Mouse (Mus musculus): Measurements from ENCODE around the gene Cux2. TPM values are rescaled to one million over a fixed set of nuclear protein-coding genes. Genes with fewer than 3 reads are reported as not detected.

The Cux2 gene
- total RNA-seq, 2 experiments from 2014 or later, result 187 to 216 TPM

DNA sequence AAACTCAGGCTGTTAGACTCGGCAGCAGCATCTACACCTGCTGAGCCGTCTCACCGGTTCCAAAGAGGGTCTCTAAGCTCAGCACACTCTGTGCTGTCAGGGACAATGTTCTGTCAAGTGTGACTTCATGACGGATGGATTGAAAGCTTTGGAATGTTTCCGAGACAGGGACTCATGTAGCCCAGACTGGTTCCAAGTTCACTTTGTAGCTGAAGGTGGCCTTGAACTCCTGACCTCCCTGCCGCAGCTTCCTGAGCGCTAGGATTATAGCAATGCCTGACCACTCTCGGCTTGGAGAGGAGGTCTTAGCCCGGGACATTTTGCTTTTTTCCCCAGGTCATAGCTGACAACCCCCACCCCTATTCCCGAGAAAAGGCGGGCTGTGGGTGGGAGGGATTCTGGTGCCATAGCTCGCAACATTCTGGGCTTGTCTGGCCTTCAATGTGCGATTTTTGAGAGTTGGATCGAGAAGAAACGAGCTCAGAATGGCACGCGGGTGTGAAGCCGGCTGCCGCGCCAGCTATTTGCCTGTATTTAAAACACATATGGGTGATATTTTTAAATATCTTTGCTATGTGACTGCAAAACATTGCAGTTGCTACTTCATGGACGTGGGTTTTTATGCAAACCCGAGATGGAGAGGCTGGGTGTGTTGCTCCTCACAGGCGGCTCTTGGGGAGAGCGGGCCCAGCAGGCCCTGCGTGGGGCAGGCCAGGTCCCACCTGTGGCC, 13.5 kb upstream of the Cux2 start:
- intact Hi-C loops (cut with DNase I), result loop anchor here (5.0 kb wide), 1 partner anchor 116 kb away; no protein-coding TSS in a partner anchor

DNA sequence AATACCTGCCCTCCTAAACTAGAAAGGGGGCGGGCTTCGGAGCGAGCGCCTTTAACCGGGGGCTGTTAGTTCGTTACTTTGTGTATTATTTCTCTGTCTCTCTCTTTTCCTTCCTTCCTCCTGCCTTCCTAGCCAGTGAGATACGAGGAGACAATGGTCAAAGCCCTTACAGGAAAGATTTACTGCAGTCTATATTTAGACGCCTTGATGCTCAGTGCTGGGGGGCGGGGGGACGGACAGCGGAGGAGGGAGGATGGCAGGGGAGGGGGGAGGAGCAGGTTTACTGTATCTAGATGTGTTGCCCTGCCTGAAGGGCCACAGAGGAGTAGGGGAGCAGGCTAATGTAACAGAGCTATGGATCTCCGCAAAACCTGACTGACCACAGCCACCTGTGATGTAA, 12.6 kb upstream of the Cux2 start:
- no peak for DNase-seq (ENCODE audit: low spot score in 2 of 2)
- intact Hi-C loops (cut with DNase I), result loop anchor here (5.0 kb wide), 1 partner anchor 115 kb away; no protein-coding TSS in a partner anchor

More for the DNA sequence above, 13.5 kb upstream of the Cux2 start:
- DNase-seq (ENCODE audit: low spot score in 2 of 2), result peak; percentile 65 to 80

DNA sequence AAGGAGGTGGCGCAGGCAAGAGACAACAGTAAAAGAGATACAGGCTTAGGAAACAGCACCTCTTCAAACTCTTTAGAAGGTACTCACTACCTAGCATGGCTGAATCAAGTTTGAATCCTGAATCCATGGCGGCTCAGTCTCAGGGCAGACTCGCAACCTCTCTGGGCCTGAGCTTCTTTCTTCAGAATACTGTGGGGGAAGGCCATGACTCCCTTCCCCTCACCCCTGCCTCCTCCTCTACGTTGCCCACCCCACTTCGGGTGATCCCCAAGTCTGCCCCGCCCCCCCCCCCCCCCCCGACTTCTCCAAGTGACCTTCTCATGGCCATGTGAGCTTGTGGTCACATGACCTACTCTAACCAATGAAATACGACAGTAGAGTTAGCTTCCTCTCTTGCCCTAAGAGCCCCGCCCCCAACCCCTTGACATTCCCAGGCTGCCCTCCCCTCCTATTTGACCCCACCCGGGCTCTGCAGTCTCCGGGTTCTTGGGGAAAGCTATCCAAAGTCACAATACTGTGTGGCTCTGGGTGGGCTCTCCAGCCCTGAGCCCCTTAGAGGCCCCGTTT, 10.9 kb upstream of the Cux2 start:
- intact Hi-C loops (cut with DNase I), result loop anchor here (5.0 kb wide), 1 partner anchor 114 kb away; no protein-coding TSS in a partner anchor
- no peak for DNase-seq (ENCODE audit: low spot score in 2 of 2)

DNA sequence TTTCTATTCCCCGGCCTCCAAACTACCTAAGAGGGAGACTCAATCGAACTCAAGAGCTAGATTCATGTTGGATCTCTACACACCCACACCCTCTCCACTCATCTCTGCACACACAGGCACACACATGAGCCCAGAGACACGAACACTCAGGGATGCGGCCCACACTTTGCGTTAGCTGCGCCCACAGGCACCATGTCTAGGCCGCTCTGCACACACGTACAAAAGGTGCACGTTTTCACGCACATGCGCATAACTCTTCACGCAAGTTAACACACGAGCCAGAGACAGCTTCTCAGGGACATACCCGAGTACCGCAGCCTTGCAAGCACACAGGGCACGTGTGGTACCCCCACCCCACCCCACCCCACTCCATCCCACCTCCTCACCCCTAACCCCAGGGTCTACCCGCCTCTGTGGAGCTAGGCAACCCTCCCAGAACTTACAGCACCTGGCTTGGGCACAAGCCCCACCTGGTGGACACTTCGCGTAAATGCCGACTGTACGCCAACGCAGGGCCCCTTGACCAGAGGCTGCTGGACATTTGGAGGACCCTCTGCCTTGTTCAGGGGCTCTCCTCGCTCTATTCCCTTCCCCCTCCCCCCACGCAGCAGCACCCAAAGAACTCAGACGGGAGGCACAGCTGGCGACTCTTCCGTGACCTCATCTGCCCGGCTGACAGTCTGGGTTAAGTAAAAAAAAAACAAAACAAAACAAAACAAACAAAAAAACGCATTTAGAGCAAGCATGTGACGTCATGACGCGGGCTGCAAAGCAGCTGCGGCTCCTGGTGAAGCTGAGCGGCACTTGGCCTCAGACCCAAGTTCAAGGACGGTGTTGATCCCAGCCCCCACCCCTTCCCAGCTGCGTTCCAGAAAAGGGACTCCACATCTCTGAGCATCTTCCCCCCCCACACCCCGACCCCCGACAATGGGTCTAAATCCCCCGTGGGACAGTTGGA, 9.4 kb upstream of the Cux2 start:
- intact Hi-C loops (cut with DNase I), result loop anchor here (5.0 kb wide), 1 partner anchor 112 kb away; no protein-coding TSS in a partner anchor
- no peak for DNase-seq (ENCODE audit: low spot score in 2 of 2)

DNA sequence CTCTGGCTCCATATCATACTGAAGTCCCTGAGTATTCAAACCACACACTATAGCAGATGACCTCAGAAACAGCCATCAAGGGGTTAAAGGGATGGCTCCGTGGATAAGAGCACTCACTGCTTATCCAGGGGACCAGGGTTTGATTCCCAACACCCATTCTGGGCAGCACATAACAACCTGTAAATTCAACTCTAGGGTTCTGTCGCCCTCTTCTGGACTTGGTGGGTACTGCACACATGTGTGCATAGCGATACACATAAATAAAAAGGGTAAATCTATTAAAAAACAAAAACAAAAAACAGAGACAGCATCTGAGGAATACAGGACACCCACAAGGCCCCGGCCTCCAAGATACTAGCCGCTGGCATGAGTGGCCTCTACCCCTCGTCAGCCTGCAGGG, 7.7 kb upstream of the Cux2 start:
- DNase-seq (ENCODE audit: low spot score in 2 of 2), result no peak
- intact Hi-C loops (cut with DNase I), result no loop called here

DNA sequence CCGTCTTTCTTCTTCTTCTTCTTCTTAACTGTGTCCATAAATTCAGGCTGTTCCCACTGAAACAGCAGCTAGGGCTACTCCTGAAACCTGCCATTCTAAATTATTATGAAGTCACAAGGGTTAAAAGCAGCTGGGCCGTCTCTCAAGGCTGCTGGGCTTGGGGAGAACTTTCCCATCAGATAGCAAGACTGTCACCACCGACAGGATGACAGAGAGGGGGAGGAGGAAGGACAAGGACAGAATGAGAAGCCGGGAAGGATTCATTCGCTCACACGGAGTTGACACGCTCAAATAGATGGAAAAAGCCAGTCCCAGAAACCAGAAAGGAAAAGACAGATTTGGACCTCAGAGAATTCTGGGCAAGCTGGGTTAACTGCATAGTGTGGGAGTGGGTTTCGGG, 6.7 kb upstream of the Cux2 start:
- no peak for DNase-seq (ENCODE audit: low spot score in 2 of 2)
- intact Hi-C loops (cut with DNase I), result no loop called here

DNA sequence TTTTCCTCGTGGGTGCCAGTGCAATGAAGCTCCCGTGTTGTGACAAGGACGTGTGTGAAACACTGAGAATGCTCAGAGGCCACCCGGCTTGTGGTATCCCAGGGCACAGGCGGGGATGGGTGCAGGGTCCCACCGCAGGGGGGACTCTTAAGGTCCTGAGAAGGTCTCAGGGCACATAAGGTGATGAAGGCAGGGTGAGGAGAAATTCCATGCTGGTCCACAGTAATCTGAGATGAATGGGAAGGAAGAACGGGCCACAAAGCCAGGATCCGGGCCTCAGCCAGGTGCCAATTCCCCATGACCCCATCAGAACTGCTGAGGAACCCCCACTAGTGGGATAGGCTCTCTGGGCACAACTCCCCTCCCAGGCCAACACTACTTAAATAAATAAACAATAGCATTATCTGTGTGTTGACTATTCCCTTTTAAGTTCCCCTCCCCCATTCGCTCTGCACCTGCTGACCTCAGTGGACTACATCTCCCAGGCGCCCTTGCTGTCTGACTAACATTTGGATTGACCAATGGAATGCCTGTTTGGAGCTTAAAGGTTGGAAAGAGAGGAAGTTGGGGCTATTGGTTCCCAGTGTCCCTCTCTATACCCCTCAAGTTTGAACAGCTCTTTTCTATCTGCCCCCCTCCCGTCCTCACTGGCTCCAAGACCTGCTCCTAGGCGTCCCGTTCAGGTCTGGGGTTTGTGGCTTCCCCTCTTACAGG, 4.4 kb upstream of the Cux2 start:
- intact Hi-C loops (cut with DNase I), result loop anchor here (5.0 kb wide), 1 partner anchor 33 kb away; no protein-coding TSS in a partner anchor
- DNase-seq (ENCODE audit: low spot score in 2 of 2), result no peak

DNA sequence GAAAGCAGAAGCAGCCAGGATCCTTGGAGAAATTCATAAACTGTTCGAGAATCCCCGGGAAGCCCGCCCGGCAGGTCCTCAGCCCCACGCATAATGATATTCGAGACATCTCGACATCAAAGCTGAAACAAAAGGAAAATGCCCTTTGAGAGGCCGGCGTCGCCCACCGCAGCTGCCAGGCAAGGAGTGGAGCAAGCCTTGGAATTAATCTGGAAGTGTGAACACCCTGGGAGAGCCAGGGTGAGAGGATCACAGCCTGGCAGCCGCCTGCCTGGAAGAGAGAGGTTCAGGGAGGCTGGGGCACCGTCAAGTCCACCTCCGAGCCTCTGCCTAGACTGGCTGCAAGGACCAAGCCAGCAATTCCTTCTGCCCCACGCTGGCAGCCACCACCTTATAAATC, 3.7 kb upstream of the Cux2 start:
- DNase-seq (ENCODE audit: low spot score in 2 of 2), result no peak
- intact Hi-C loops (cut with DNase I), result loop anchor here (5.0 kb wide), 1 partner anchor 34 kb away; no protein-coding TSS in a partner anchor

DNA sequence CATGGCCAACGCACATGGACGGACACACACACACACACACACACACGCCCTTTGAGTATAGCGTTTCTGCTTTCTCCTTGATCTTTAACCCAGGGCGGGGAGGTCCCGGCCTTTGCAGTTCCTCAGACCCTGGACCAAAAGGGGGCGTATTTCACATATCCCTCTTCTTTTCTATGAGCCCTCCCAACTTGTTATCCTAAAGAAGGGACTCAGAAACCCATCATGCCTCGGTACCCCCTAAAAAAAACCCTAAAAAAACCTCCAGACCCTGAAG, 867 bp upstream of the Cux2 start:
- intact Hi-C loops (cut with DNase I), result loop anchor here (5.0 kb wide), 1 partner anchor 37 kb away; no protein-coding TSS in a partner anchor
- DNase-seq (ENCODE audit: low spot score in 2 of 2), result no peak

DNA sequence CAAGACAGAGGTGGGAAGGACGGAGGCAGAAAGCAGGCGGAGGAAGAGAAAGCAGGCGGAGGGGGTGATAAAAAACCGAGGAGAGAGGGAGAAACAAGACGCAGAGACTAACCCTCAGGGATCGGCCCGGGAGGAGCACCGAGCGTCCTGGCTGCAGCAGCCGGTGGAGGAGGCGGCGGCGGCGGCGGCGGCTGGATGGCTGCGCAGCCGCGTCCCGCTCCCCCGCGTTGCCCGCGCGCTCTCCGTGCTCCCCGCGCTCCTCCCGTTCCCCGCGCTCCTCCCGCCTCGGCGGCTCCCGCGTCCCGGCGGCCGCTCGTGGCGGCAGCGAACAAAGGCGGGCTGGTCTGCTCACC, 262 bp downstream of the Cux2 start:
- DNase-seq (ENCODE audit: low spot score in 2 of 2), result no peak
- intact Hi-C loops (cut with DNase I), result loop anchor here (2.0 to 5.0 kb wide), 3 partner anchors 38 to 162 kb away; no protein-coding TSS in a partner anchor

DNA sequence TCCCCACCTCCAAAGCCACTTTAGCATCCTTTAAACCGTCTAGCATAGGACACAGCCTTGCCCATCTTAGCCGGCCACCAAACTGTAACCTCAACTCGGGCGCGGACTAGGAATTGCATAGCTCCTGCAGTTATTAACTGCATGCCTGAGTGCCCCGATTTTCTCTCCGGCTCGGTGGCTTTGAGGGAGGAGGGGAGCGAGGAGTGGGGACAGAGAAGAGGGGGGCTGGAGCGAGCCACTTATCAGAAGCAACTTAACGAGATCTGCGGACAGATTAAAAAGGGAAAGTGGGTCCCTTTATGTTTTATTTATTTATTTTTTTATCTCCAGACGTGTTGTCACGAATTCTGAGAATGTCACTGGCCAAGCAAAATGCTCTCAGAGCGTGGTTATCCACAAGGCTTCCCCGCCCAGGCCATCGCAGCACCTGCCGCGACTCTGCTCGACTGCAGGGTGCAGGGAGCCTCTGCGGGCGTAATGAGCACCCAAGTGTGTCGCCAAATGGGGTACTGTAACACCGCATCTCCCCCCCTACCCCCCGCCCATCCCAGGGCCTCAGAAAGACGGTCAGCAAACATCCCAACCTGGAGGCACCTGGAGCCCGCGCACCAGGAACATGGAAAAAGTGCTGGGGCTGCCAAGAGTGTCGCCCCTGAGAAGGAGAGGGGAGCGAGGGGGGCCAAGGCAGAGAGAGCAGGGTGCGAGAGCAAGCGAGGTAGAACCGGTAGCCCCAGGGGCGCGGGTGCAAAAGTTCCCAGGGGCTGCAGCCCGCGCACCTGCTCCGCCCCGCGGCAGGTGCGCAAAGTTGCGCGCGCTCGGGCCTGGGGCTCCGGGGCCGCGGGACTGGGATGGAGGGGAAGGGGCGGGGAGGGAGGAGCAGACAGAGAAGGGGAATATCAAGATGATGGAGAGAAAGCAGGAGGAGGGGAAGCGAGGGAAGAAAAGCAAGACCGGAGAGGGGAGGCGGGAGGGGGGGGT, 927 bp downstream of the Cux2 start:
- intact Hi-C loops (cut with DNase I), result loop anchor here (2.0 to 5.0 kb wide), 2 partner anchors 48 to 162 kb away; no protein-coding TSS in a partner anchor
- no peak for DNase-seq (ENCODE audit: low spot score in 2 of 2)

DNA sequence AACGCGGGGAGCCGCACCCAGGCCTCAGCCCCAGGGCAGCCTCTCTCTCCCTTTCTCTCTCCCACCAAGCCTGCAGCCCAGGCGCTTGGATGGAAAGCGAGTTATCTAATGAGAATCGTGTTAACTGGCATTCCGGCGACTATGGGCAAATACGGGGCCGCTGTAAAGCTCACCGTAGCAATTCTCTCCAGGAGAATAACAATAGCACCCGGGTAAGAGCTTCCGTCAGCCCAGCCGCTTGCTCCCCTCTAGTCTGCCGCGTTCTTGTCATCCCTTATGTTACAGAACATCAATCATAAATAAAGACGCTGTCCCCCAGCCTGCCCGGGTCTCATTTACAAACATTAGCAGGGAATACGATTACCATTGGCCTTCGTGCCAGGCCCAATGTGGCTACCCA, 1.6 kb downstream of the Cux2 start:
- no peak for DNase-seq (ENCODE audit: low spot score in 2 of 2)
- intact Hi-C loops (cut with DNase I), result loop anchor here (2.0 to 5.0 kb wide), 2 partner anchors 47 to 161 kb away; no protein-coding TSS in a partner anchor

DNA sequence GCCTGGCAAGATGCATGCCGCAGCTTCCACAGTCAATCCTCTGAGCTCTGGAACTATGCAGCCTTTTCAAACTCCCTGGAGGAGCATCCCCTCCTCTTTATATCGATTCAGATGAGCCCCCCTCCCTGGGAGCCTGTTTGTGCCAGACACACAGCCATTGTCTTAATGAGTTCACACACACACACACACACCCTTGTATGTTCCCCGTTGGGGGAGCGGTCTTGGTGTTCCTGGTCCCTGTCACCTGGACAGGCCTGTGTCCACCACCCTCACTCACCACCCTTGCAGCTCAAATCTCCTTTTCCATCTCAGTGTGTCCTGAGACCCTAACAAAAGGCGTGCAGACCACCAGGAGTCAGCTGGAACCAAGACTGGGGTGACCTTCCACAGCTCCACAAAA, 2.1 kb downstream of the Cux2 start:
- no peak for DNase-seq (ENCODE audit: low spot score in 2 of 2)
- intact Hi-C loops (cut with DNase I), result loop anchor here (2.0 to 5.0 kb wide), 2 partner anchors 47 to 160 kb away; no protein-coding TSS in a partner anchor

DNA sequence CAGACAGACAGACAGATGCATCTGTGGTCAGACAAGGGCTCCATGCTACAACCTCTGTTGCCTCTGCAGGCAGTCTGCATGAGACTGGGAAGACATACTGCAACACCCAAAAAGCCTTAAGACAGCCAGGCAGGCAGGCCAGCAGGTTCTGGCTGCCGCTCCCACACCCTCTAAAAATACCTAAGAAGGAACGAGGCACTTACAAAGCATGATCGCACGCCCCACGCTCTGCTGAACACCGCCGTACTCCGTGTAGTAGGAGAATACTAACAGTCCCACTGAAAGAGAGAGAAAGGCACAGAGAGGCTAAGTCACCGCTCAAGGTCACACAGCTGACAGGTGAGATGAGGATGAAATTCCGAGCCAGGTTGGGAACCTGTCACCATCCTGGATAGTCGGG, 6.3 kb downstream of the Cux2 start:
- intact Hi-C loops (cut with DNase I), result no loop called here
- DNase-seq (ENCODE audit: low spot score in 2 of 2), result peak; percentile 56 to 73

DNA sequence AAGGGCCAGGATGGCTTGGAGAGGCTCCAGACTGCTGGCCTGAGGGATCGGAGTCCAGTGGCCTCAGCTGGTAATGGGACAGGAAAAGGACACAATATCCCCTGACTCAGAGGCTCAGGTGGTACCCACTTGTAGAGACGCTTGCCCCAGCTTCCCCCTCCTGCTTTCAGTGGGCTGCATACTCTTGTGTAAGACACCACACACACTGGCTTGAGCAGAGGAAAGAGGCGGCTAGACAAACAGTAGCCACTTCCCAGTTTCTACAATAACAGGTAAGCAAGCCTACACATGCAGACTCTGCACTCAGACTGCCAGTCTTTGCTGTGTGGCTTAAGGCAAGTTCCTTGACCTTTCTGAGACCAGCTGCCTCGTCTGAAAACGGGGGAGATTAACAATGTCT, 14.6 kb downstream of the Cux2 start:
- intact Hi-C loops (cut with DNase I), result no loop called here

DNA sequence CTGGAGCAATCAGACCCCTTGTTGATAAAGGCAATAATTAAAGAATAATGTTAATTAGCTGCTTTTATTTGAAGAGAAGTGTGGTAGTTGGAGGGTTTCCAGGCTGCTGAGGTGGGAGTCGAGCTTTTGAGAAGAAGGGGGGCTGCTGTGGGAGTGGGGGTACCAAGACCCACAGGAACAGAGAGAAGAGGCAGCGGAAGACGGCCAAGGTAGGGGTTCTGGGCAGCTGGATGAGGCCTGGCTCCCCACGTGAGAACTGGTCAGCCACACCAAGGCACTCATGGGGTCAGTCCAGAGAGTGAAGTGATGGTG, 16.8 kb downstream of the Cux2 start:
- intact Hi-C loops (cut with DNase I), result no loop called here
- DNase-seq (ENCODE audit: low spot score in 2 of 2), result no peak

More for the DNA sequence above, 14.6 kb downstream of the Cux2 start:
- DNase-seq (ENCODE audit: low spot score in 2 of 2), result no peak

DNA sequence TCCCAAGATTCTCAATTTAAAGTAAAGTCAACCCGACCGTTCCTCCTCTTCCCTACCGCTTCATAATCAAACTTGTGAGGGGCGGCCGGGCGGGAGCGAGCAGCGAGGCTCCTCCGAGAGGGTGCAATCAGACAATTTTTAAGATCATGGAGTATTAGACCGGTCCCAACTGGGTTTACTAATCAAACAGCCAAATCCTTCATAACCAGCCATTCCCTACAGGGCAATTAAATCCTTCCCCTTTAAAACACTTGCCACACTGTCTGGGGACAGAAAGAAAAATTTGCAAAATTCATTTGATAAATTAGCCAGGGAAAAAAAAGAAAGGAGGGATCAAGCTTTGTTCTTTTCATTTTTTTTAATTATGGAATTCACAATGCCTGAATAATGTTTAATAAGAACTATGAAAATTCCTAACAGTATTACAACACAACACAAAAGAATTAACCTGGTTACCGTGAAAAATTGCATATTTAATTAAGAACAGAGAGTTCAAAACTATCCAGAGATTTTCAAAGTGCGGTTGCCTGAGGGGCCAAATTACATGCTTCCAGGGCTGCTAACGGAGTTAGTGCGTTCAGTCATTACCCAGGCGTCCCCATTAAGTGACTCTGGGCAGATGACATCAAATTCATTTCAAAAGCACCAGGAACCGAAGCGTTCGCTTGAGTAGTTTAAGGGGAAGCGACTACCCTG, 17.3 kb downstream of the Cux2 start:
- DNase-seq (ENCODE audit: low spot score in 2 of 2), result no peak
- intact Hi-C loops (cut with DNase I), result no loop called here

DNA sequence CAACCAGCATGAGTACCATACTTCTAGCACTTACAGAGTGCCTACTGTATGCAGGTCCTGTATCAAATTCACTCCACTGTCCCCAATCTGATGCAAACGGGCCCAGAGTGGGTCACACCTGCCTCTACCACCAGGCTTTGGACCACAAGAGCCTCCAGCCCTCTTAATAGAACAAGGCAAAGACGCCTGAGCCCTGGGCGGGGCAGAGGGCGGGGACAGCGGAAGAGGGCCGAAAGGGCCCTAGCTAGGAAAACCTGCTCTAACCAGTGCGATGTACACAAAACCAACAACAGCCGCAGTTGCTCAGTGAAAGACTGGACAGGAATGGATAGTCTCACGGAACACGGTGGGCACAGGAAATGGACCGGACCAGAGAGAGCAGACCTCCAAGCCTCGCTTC, 18.8 kb downstream of the Cux2 start:
- no peak for DNase-seq (ENCODE audit: low spot score in 2 of 2)
- intact Hi-C loops (cut with DNase I), result no loop called here
